Mouse (Mus musculus) heart, embryonic 16.5 days (tissue): Measurements from ENCODE around the gene Creb3l1. TPM values are rescaled to one million over a fixed set of nuclear protein-coding genes. Genes with fewer than 3 reads are reported as not detected.

ENCODE experiments used
- ATAC-seq: fragments of 200-750 bp; cut with Nextera tagmentation; replicated peaks from 2 replicates; pipeline ENCODE4 v1.8.0; 2017; ENCODE audit warnings: moderate number of reproducible peaks; ENCODE audit not compliant: insufficient read depth, low FRiP score; ENCODE audit errors: extremely low read depth
- H3K27ac ChIP-seq: fragments of 300-500 bp; sonication (generic); 2 replicates; pipeline ENCODE4 v1.5.1; 2014; ENCODE audit warnings: mild to moderate bottlenecking, low read length, control low read depth, moderate library complexity
- H3K27me3 ChIP-seq: fragments of 300-500 bp; sonication (generic); 2 replicates; pipeline ENCODE4 v1.6.1; 2014; ENCODE audit warnings: low read length, mixed read lengths; ENCODE audit not compliant: control insufficient read depth, insufficient read depth
- H3K36me3 ChIP-seq: fragments of 300-500 bp; sonication (generic); 2 replicates; pipeline ENCODE4 v1.6.1; 2014; ENCODE audit not compliant: control insufficient read depth, insufficient read depth
- H3K4me1 ChIP-seq: fragments of 300-500 bp; sonication (generic); 2 replicates; pipeline ENCODE4 v1.6.1; 2014; ENCODE audit warnings: low read length, mixed read lengths; ENCODE audit not compliant: control insufficient read depth, insufficient read depth
- H3K4me2 ChIP-seq: fragments of 300-500 bp; sonication (generic); 2 replicates; pipeline ENCODE4 v1.6.1; 2014; ENCODE audit warnings: low read depth, mild to moderate bottlenecking, control low read depth, low read length
- H3K4me3 ChIP-seq: fragments of 300-500 bp; sonication (generic); 2 replicates; pipeline ENCODE4 v1.5.1; 2014; ENCODE audit warnings: mild to moderate bottlenecking, control low read depth, low read length
- H3K9ac ChIP-seq: fragments of 300-500 bp; sonication (generic); 2 replicates; pipeline ENCODE4 v1.6.1; 2014; ENCODE audit warnings: low read length, control low read depth
- H3K9me3 ChIP-seq: fragments of 300-500 bp; sonication (generic); replicated peaks from 2 replicates; pipeline ENCODE4 v1.6.1; 2016; ENCODE audit warnings: low read length; ENCODE audit not compliant: control insufficient read depth
- WGBS: fragments of 180-500 bp; shearing (Covaris S2); extraction: QIAGEN DNeasy Blood & Tissue Kit; methylation state at CpG from one replicate; pipeline ENCODE4 v1.1.7; 2014; 5-methylcytosine and 5-hydroxymethylcytosine counted together
- polyA plus RNA-seq: library from polyadenylated mRNA; unstranded; fragments of >200 nt; fragmentation: Nextera tagmentation; extraction: Ambion mirVana; gene quantifications from 2 replicates; pipeline ENCODE4 v1.2.1, GENCODE M21; 2015

Creb3l1 gene
- polyA plus RNA-seq, 1 experiment from 2014 or later = 8.4 TPM

DNA sequence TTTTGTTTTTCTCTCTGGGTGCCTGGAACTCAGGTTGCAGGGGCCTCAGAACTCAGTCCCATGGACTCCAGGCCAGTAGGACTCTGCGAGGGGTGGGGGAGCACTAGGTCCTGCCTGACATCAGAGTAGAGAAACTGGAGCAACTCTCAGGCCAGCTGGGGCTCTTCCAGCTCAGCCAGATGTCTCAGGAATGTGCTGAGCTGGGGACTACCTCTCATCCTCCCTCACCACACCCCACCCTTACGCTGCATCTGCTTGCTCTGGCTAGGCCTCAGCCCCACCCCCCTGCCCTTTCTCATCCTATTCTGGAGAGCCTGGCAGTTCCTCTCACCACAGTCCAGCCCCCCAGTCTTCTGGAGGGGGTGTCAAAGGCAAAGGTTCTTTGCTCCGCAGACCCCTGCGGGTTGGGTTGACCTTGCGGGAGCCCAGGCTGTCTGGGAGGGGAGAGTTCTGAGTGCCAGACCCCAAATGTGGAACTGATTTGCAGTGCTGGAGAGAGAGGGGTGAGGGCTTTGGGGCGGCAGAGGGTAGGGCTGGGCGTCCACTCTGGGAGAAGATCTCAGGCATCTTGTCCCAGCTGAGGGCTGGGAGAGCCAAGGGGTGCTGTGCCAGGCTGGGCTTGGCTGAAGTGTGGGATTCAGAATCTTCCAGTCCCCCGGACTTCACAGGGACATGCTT lies 11.4 kb downstream of the Creb3l1 start:
- 0 out of 2 replicates have a peak, but pooled peaks have one; percentile 5 for ATAC-seq
- peak overlapping the region; percentile 30; the same call in 1 of the 2 replicates for H3K27ac ChIP-seq
- H3K36me3 ChIP-seq = no peaks in the 10 kb centered on the region
- no peaks in the 10 kb centered on the region for H3K9me3 ChIP-seq
- peak overlapping the region; percentile 21; the same call in 1 of the 2 replicates for H3K4me2 ChIP-seq
- H3K4me3 ChIP-seq = no peak overlapping the region
- no peak overlapping the region for H3K9ac ChIP-seq
- H3K4me1 ChIP-seq = peaks cover 16% of the 10 kb centered on the region; the same call in 1 of the 2 replicates
- no peaks in the 10 kb centered on the region for H3K27me3 ChIP-seq
- WGBS = 40% methylated on average over 8 of the region's 8 CpGs

DNA sequence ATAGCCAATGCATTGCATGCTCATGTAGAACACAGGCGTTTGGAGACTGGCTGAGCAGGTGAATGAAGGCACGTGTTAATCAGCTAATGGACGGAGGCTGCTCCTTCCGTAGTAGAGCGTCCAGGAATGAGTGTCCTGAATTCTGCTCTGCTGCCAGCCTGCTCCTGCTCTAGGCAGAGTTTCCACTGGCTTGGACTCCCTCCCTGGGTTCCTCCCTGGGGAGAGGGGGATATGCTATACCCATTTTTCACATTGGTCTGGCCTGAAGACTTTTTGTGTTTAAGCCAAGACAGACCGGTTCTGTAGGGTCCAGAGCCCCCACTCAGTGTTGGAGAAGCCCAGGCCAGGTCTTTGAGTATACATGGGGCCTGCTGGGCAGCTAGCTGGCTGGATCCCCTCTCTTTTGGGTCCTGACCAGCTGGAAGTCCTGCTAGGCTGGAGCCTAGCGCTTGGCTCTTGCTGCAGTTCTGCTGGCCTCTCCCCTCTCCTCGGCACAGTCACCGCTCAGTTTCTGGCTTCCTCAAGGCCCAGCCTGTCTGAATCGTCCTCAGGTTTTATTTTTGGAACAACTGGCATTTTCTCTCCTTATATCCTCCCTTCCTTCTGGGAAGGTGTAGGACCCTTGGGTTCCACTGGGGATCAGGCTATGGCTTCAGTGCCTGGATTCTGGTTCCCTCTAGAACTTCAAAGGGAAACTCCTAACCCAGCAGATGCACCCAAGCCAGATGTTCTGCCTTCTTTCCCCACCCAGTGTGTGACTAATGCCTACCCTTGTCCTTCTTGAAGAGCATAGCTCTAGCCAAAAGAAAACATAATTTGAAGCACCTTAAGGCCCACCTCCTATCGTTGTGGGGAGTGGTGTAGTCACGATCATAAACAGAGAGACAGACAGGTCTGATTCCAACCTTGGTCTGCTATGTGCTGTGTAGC lies 12.6 kb downstream of the Creb3l1 start:
- Histone ChIP-seq H3K27ac (no peak overlapping the region), H3K27me3 (no peaks in the 10 kb centered on the region), H3K9me3 (no peaks in the 10 kb centered on the region), H3K4me3 (no peak overlapping the region), H3K36me3 (no peaks in the 10 kb centered on the region), H3K9ac (0 out of 2 replicates have a peak overlapping the region, but pooled peaks have one; percentile 13), H3K4me2 (no peak overlapping the region), H3K4me1 (peaks cover 25% of the 10 kb centered on the region)
- 64% methylated on average over 12 of the region's 12 CpGs for WGBS
- no peak for ATAC-seq

DNA sequence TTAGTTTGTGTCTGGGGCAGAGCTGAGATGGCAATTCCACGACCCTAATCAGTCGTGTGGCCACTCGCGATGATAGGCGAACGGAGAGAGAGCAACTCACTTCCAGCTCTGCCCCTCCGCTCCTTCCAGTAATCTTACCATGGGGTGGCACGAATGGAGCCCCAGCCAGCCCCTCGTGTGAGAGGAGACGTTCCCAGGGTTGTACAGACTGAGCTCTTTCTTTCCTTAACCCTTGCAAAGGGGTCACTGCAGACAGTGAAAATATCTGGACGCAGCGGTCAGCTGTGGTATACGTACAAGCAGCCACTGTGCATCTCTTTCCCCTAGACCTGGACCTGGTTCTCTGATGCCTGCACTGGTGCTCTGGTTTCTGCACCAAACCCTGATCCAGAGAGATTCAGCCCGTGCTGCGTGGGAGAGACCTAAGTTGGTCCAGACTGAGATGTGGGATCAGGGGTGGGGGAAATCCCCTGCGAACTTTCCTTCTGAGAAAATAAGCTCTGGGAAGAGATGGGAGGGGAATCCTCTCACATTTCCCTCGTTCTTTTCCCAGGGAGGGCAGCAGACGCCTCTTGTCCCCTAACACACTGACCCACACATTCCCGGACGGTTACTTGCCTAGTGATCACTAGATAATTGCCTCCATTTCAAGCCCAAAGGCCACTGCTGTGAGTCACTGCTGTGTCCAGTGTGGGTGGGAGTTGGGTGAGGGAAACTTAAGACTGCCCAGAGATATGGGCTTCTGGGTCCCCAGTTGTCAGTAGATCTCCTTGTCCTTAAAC lies 15.5 kb downstream of the Creb3l1 start:
- Histone ChIP-seq H3K27ac (peak overlapping the region; percentile 92), H3K4me1 (peaks cover 27% of the 10 kb centered on the region), H3K27me3 (no peaks in the 10 kb centered on the region), H3K4me3 (peak overlapping the region; percentile 70), H3K36me3 (no peaks in the 10 kb centered on the region), H3K9me3 (no peaks in the 10 kb centered on the region), H3K9ac (peak overlapping the region; percentile 83), H3K4me2 (peak overlapping the region; percentile 95)
- peak; percentile 1; the same call in 1 of the 2 replicates for ATAC-seq
- WGBS = 1% methylated on average over 20 of the region's 20 CpGs

DNA sequence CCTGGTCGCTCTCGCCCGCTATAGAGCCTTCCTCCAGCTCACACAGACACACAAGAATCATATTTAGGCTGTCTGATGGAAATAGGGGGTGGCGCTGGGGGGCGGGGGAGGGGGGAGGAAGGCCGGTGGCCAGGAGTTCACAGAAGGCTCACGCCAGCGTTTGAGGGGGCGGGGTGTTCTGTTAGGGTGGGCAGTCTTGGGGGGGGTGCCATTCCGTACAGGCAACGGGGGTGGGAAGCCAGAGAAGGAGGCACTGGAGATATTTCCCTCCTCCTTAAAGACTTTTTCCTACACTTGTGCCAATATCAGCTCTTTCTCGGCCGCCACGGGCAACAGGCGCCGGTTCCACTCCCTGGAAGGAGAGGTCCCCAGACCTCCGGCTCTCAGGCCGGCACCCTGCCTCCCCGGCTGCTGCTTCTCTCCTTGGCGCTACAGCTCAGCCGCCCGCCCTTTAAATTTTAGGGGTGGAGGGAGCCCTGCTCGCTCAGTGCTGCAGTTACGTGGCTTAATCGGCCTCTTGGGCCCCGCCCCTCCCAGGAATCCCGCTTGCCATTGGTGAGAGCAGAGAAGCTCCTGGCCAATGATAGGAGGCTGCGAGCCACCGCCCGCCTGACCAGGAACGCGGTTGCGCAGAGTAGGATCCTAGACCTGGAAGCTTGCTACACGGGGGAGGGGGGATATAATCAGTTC lies 16.2 kb downstream of the Creb3l1 start:
- H3K27me3 ChIP-seq = no peaks in the 10 kb centered on the region
- peak overlapping the region; percentile 92 for H3K27ac ChIP-seq
- H3K36me3 ChIP-seq = no peaks in the 10 kb centered on the region
- ATAC-seq = peak; percentile 95
- H3K4me3 ChIP-seq = peak overlapping the region; percentile 70
- peaks cover 27% of the 10 kb centered on the region for H3K4me1 ChIP-seq
- under 1% methylated on average over 33 of the region's 34 CpGs for WGBS
- H3K9ac ChIP-seq = peak overlapping the region; percentile 83
- peak overlapping the region; percentile 95 for H3K4me2 ChIP-seq
- no peaks in the 10 kb centered on the region for H3K9me3 ChIP-seq

DNA sequence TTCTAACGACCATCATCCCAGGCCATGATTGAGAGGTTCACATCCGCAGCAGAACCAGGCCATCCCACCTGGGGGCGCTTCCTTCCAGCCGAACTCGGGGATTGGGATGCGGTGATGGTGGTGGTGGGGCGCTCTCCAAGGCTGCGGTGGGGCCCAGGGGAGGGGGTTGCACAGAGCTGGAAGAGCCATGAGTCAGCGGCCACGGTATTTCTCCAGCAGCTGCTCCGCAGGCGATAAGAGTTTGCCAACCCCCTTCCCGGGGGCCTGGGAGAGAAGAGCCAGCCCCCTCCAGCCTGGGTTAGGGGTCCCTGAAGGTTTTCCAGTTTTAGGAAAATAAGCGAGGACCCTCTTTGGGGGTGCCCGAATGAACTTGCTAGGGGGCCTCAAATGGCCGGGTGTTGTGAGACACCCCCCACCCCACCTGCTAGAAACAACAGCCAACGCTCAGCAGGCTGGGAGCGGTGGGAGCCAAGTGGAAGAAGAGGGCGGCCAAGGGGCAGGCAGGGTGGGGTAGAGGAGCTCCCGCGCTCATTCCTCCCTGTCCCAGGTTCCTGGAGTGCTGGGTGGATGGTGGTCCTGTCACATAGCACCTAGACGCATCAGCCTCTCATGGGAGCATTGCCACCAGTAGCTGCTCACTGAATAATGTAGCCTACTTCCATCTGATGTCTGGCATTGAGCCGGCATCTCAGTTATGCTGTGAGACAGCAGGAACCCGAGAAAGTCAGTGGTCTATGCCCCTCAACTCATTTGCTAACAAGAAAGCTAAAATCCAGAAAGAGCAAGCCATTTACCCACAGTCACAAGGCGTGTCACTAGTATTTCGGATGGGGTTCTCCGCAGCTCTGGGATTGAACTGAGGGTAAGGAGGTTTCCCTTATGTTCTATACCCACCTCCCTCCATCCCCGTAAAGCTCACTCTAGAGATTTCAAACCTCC lies 17.1 kb downstream of the Creb3l1 start:
- Histone ChIP-seq H3K4me1 (peaks cover 18% of the 10 kb centered on the region), H3K4me3 (peak overlapping the region; percentile 70), H3K9me3 (no peaks in the 10 kb centered on the region), H3K4me2 (peak overlapping the region; percentile 95), H3K36me3 (no peaks in the 10 kb centered on the region), H3K27ac (peak overlapping the region; percentile 92), H3K9ac (peak overlapping the region; percentile 78), H3K27me3 (no peaks in the 10 kb centered on the region)
- 1% methylated on average over 28 of the region's 28 CpGs for WGBS
- peak; percentile 42 for ATAC-seq

DNA sequence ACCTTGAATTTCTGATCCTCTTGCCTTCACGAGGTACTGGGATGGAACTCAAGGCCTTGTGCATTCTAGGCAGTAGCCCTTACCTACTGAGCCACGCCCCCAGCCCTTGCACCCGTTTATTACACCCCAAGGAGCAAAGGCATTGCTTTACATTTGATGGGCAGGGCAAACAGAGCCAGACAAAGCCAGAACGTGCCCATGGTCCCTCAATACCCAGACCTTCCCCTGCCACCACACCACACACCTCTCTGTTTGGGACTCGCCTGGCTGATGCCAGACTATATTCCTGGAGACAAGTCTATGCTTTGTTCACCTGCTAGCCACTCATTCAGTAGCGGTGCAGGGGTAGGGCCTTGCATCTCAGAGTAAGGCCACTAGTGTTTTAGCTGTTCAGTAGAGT lies 17.8 kb downstream of the Creb3l1 start:
- WGBS = 47% methylated on average over 6 of the region's 6 CpGs
- no peaks in the 10 kb centered on the region for H3K9me3 ChIP-seq
- H3K4me1 ChIP-seq = peaks cover 18% of the 10 kb centered on the region
- H3K27me3 ChIP-seq = no peaks in the 10 kb centered on the region
- no peaks in the 10 kb centered on the region for H3K36me3 ChIP-seq
- peak overlapping the region; percentile 95 for H3K4me2 ChIP-seq
- ATAC-seq = no peak
- H3K4me3 ChIP-seq = peak overlapping the region; percentile 70
- peak overlapping the region; percentile 47; the same call in 1 of the 2 replicates for H3K27ac ChIP-seq
- H3K9ac ChIP-seq = peak overlapping the region; percentile 78

DNA sequence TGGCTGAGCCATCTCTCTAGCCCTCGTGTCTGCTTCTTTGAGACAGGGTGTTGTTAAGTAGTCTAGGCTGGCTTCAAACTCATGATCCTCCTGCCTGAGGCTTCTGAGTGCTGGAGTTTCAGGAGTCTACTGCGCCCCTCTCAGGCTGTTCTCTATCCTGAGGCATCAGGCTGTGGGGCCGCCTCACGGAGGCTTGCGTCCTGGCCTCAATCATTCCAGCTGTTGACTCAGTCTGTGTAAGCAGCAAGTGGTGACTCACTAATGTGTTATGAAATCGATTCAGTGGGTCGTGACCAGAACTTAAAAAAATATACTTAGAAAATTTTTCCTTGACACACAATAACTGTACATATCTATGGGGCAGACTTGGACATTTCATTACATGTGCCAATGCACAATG lies 19.7 kb downstream of the Creb3l1 start:
- Histone ChIP-seq H3K9me3 (no peaks in the 10 kb centered on the region), H3K4me3 (no peak overlapping the region), H3K9ac (no peak overlapping the region), H3K4me2 (no peak overlapping the region), H3K4me1 (peaks cover 18% of the 10 kb centered on the region), H3K27ac (no peak overlapping the region), H3K36me3 (no peaks in the 10 kb centered on the region), H3K27me3 (no peaks in the 10 kb centered on the region)
- 65% methylated on average over 7 of the region's 7 CpGs for WGBS
- no peak for ATAC-seq
